Mouse (Mus musculus) cerebellum, postnatal 25 days (tissue): Measurements from ENCODE around the gene Rnf20.

Experiments used
- DNase-seq, 2 experiments: peaks; one replicate each; pipeline ENCODE4 v3.0.0; 2021; ENCODE audit warnings: mixed read lengths in 2 of 2

The Rnf20 gene

DNA sequence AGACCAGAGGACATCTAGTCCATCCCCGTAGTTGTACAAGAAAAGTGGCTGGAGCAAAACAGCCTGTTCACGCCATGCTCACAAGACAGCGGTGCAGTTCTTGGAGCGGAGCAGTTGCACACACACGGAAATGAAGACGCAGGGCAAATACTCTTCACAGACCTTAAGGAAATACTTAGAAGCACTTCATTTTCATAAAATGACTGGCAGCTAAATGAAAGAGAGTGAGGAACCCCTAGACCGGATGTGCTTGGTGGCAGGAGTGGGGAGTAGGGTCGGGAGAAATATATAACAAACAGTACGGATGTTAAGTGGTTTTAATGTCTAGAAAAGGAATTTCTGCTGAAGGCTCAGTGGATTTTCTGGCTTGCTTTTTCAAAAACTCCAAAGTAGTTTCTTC lies 29.9 kb downstream of the Rnf20 start:
- DNase-seq, result no peak

DNA sequence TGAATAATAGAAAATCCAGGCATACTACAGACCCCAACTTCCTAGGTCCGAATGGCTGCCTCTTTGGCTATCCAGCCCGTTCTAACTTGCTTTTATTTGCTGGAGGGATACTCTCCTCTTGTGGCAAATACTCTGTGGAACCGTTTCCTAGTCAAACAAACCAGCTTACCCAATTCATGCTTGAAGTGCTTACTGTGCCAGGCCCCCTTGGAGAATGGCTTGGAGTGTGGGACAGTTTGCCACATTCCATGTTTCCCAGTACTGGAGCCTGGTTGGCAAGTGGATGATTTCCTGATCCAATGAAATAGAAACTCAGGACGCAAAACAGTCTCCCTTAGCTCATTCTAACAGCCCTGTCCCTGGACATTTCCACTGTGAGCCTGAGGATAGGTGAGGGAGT lies 30.4 kb downstream of the Rnf20 start:
- no peak for DNase-seq

DNA sequence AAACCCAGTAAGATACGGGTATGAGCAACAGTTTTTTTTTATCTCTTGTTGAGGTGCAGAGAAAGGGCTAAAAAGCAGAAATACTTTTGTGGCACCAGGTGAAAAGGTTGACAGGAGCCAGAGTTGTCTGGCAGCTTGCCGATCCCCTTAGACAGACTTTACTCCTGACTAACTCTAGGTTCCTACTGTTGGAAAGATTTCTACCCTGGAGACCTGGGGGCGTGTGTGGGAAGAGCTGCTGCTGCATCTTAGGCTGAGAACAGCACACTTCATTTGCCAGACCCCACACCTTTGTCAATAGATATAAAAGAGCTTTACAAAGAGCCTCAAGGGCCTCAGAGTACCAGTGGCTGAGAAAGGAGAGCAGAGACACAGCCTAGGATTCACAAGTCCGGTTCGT lies 33.0 kb downstream of the Rnf20 start:
- no peak for DNase-seq

DNA sequence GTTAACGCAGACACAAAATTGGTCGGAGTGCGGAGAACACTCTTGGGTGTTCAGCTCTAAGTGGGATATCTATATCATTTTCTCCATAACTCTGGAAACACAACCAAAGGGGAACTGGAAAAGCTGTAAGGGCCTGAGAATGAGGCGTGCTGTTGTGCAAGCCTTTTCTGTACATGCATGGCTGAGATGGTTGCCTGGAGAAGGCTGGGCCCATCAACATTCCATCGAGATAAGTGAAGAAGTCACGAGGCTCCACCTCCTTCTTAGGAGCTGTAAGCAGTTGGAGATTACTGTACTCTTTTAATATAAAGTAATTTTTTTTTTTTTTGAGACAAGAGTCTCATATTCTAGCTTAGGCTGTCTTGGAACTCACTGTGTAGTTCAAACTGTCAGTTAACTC lies 44.3 kb downstream of the Rnf20 start:
- no peak for DNase-seq

DNA sequence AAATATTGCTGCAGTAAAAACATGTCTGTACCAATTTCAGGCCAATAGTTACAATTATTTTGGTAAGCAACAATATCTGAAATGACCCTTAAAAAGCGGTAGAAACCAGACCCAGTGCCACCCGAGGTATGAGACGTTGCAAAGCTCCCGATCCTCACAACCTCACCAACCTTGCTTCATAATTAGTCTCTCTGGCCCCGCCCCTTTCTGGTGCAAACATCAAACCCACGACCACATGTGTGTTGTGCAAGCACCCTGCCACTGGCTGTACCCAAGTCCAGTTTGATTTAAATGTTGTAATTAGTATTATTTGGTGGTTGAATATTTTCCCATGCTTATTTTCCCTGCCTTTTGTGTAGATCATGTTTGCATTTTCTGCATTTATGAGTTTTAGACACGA lies 45.0 kb downstream of the Rnf20 start:
- no peak for DNase-seq

DNA sequence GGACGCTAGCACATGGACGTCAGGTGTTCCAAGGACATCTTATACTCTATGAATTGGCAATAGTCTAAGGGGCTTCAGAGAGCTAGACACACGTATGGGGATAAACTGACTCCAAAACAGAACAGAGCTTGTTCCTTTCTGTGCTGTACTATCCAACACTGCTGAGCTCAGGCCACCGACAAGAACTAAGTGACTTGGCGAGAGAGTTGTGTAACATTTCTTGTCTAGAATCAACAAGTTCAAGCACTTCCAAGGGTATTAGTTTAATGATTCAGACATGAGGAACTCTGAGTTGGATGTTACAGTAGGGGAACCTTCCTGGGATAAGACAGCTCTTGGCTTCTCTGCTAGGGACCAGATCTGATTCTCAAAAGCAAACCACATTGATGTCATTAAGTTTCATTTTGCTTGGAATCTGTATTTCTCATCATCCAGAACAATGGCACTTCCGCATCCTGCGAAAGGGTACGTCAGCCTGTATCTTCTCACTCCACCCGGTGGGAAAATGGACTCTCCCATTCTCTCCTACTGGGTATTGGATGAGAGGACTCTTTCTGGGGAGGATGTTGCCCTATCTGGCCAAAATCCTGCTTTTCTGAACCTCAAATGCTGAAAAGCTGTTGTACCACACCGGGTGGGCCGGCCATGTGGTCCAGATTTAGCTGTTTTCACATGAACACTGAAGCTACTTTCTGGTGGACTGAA lies 48.5 kb downstream of the Rnf20 start:
- no peak for DNase-seq

DNA sequence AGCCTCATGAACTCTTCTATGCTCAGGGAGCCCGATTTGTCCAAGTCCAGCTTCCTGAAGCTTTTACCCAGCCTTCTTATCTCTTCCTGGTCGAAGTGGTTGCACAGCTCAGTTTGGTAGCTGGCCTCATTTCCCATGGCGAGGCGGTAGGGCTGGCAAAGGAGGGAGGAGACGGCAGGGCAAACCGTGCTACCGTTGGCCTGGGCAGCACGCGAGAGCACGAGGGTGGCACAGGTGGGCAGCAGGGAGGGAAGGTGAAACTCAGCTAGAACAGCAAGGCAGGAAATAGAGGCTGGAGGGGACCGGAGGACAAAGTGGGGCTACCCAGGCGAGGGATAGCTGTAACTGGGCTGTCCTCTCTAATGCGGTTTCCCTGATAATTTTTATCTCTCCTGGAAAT lies 50.0 kb downstream of the Rnf20 start, which contains the start of gene Ppp3r2:
Ppp3r2 (minus strand) TSS at position 213 of the 400 bp plus-strand sequence.
- DNase-seq, result no peak

DNA sequence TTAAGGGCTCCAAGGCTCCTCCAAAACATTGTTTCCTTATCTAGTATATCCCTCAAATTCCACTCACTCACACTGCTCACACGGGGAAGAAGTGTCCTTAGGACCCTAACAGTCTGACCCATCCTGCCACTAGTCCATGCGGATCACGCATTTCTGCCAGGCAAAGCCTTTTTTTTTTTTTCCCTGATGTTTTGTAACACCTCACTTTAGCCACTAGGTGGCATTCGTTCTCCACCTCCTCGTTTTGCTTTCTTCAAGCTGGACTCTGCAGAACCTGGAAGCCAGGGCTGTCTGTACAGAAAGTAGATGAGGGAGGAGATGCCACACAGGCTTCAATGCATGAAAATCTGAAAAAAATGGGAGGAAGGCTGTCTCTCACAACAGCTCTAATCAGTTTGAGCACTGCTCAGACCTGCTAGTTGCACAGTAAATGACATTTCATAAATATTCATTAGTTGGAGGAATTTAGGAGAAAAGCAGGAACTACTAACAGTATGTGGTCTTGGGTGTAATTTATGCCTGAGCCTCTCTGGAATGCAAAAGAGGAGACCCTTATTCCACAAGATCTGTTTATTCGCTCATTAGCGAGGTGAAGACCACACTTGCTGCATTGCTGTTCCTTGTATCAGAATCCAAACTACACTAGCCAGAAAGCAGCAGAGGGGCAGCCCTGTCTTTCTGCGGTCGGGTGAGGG lies 56.9 kb downstream of the Rnf20 start:
- DNase-seq, result peak; percentile 46 to 62

DNA sequence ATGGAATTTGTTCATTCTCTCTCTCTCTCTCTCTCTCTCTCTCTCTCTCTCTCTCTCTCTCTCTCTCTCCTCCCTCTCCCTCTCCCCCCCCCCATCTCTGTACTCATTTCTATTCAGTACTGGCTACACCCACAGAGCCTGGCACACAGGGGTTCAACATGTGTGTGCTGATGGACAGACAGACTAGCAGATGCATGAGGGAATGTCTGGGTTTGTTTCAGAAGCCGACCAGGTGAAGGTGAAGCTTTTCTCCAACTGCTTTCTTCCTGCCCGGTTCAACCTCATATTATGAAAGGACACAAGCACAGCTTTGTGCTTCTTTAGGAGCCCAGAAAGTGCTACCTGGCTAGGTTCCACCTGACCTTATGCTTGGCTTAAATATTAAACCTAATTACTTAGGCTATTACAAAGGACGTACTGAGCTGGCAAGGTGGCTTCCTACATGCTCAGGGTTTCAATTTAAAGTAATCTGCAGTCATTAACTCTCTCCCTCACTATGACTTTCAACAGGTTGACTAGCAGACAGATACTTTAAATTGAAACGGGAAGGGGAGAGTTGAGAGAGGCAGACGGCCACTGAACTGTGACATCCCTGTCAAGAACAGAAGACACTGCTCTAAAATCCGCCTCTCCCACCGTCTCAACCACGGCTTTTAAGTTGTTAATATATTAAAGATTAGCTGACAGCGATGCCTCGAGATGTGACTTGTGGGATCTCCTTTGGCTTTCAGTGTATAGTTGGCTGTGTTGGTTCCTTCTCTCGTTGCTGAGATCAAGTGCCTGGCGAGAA lies 59.8 kb downstream of the Rnf20 start:
- no peak for DNase-seq
